Mouse (Mus musculus) gonadal fat pad, adult 2 months (tissue): Measurements from ENCODE around the gene Arid4b. TPM values are rescaled to one million over a fixed set of nuclear protein-coding genes. Genes with fewer than 3 reads are reported as not detected.

Experiments used
- polyA plus RNA-seq: library from polyadenylated mRNA; depleted of rRNA; stranded (reverse); fragments of >200 nt; gene quantifications from 2 replicates; pipeline ENCODE4 v1.2.3, GENCODE M21; 2012; rRNA removed

The Arid4b gene
- polyA plus RNA-seq, 1 experiment = 8.0 TPM

Other genes with a start within 250 kb of the Arid4b start
- gene B3galnt2, start 108.8 kb upstream of the Arid4b start, polyA plus RNA-seq = 20.2 and 34.6 TPM in 2 replicates
- 20.3 and 25.3 TPM in 2 replicates for gene Tbce, start 23.6 kb upstream of the Arid4b start, polyA plus RNA-seq
- 10.6 and 12.6 TPM in 2 replicates for gene Ggps1, start 256 bp downstream of the Arid4b start, polyA plus RNA-seq